Mouse (Mus musculus) kidney, adult 18-20 months (tissue): ENCODE measurements around the gene Mettl25.

Experiments used
- DNase-seq: peaks from one replicate; pipeline ENCODE4 v3.0.0; 2021

The Mettl25 gene

GRCm38 (mm10) chr10:105746019-105746418 lies 95.2 kb downstream of the Mettl25 start:
- no peak for DNase-seq

- no peak for DNase-seq
These were observed 99.4 kb downstream of the Mettl25 start for GRCm38 (mm10) chr10:105741736-105742135.

- no peak for DNase-seq
These were observed 102.2 kb downstream of the Mettl25 start for GRCm38 (mm10) chr10:105738942-105739341.

GRCm38 (mm10) chr10:105727798-105728197 lies 113.4 kb downstream of the Mettl25 start:
- DNase-seq: no peak

- no peak for DNase-seq
These were observed 113.8 kb downstream of the Mettl25 start for GRCm38 (mm10) chr10:105727353-105727752.

GRCm38 (mm10) chr10:105714844-105715243 lies 126.3 kb downstream of the Mettl25 start:
- DNase-seq: no peak

GRCm38 (mm10) chr10:105714366-105714765 lies 126.8 kb downstream of the Mettl25 start:
- no peak for DNase-seq

GRCm38 (mm10) chr10:105713222-105713621 lies 128.0 kb downstream of the Mettl25 start:
- DNase-seq: no peak
